Mouse (Mus musculus) retina, postnatal 1 day (tissue): Measurements from ENCODE around the gene Wdr25.

Source experiments
- DNase-seq: peaks from one replicate; pipeline ENCODE4 v3.0.0-alpha.2; 2012

Gene Wdr25

DNA sequence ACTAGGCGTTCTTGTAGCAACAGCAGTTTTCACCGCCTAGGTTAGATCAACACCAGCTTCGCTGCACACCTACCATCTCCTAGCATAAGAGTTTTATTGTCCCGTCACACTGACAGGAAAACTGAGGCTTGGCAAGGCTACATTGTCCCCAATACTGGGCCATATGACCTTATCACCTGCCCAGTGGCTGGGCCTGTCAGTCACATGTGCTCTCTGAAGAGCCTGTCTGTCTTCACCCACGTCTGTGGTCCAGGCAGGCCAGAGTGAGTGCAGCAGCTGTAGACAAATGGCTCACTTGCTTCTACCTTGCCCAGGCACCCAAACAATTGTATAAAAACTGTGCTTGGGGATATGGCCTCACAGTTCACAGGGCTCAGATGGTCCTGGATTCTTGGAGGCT, 45.4 kb downstream of the Wdr25 start:
- no peak for DNase-seq

DNA sequence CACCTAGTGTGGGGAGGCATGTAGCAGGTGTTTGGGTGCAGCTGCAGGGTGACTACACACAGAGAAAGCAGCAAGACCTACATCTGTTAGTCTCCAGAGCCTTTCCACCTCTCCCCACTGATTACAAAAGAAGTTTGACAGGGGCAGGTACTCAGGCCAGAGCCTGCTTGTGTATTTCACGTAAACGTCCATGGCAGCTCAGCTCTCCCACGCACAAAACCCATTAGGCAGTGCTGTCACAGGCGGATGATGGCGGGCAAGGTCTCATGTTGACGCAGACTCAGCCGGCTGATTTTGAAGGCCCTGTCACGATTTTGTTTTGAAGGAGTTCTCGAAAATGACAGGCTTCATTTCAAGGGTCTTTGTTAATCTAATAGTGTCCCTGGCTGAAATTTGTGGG, 45.9 kb downstream of the Wdr25 start:
- no peak for DNase-seq

- no peak for DNase-seq
These were observed 46.8 kb downstream of the Wdr25 start for GRCm38 (mm10) chr12:108940255-108940654.

DNA sequence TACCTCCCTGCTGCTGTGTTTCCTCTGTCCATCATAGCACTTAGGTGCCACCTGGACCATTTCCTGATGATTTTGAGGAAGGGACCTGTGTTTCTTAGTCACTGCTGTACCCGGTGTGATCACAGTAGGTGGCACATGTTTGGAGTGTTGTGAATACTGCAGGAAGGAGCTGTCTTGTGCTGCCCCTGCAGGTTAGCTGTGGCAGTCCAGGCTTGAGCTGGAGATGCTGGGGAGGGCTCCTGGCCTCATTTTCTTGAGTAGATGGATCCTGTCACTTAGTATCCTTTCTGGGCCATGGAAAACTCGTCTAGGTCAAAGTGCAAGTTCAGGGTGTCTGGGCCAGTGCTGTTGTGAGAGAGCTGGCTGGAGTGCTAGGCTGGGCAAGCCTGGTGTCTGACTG, 47.9 kb downstream of the Wdr25 start:
- DNase-seq = no peak

DNA sequence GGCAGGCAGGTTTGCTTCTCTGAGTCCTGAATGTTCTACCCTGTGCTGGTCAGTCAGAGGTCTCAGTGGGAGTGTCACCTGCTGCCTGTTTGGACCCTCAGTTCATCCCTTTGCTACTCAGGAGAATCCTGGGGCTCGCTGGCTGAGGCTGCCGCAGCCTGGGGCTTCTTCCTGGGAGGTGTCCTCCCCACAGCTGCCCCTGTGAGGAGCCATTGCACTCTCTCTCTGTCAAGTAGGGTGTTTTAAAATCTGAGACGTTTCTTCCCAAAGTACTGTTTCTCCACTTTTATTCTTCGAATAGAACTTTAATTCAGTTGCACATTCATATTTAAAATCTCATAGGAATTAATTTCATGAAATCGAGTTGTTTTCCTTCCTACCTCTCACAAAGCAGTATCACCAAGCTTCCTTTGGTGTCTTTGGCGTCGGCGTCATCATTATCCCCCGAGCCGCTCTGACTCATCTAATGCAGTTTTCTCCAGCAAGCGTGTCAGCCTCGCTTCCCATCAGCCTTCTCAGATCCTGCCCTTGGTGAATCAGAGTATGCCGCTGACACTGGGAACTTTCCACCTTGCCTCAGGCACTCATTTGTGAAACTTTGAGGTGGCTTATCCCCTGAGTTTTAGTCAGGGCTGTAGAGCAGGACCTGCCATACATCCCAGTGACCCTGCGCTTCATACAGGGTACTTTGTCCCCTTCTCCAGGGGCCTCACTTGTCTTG, 48.9 kb downstream of the Wdr25 start:
- DNase-seq = no peak

- DNase-seq = peak; percentile 44
These were observed 59.6 kb downstream of the Wdr25 start for GRCm38 (mm10) chr12:108953011-108953550.

DNA sequence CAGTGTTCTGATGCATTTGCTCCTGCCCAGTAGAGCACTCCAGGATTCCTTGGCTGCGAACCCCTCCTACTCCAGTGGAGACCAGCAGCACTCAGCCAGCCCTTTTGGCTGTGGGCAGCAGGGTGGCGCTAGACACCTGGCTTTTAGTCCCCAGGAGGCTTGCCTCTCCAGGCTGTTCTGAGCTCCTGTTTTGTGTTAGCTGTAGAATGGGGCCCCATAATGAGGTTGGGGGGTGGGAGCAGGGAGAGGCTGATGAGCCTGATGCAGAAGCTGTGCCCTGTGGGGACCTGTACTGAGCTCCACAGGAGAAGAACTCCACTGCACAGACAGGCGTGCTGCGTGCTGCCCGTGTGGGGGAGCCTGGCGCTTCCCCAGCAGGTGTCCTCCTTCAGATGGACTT, 60.4 kb downstream of the Wdr25 start:
- DNase-seq = peak; percentile 87

DNA sequence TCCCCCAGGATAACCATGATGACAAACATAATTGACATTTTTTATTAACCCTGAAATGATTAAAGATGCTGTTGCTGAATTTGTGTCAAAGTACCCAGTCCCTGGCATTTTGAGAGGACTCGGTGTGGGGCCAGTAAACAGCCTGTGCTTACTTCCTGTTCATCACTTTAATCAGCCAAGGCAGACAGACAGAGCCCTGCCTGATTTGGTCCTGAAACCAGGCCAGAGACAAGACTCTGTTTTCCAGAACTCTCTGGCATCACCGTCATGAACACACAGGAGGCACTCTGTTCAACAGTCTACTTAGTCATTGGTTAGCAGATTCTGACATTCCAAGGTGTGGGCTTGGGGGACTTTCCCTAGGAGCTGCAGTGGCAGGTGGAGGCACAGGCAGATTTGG, 61.0 kb downstream of the Wdr25 start:
- DNase-seq = peak; percentile 69

GRCm38 (mm10) chr12:108958483-108958882, 65.1 kb downstream of the Wdr25 start:
- DNase-seq = no peak

DNA sequence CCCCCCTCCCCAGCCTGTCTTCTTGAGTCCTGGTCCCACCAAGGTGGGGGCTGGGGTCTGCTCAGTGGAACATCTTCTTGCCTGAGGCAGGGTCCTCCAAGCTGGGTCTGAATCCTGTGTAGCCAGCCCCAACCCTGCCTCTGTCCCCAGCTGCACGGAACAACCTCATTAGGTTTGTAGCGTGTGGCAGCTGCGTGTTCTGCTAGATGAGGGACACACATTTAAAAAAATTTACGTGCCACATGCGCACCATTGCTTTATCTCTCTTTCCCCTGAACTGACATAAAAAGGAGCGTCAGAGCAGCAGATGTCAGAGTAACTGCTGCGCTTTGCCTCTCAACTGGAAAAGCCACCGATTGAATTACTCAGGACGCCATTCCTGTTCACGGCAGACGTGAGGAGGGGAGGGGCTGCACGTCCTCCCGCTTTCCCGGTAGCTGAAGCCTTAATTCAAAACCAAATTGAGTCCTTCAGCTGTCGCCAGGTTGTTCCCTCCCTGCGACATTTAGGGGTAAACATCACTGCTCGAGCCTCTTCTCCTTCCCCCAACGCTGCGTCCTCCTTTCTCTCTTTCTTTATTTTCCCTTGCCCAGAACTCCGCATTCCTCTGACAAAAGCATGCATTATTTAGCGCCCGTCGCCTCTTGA, 65.7 kb downstream of the Wdr25 start:
- peak; percentile 89 for DNase-seq

- DNase-seq = no peak
These were observed 66.3 kb downstream of the Wdr25 start for GRCm38 (mm10) chr12:108959639-108960219.

GRCm38 (mm10) chr12:108960225-108960624, 66.8 kb downstream of the Wdr25 start:
- DNase-seq = peak; percentile 77

GRCm38 (mm10) chr12:108967631-108968030, 74.2 kb downstream of the Wdr25 start:
- no peak for DNase-seq

GRCm38 (mm10) chr12:108968031-108968430, 74.6 kb downstream of the Wdr25 start:
- DNase-seq = no peak

- DNase-seq = no peak
These were observed 78.0 kb downstream of the Wdr25 start for GRCm38 (mm10) chr12:108971446-108971845.

- DNase-seq = no peak
These were observed 78.8 kb downstream of the Wdr25 start for GRCm38 (mm10) chr12:108972234-108972633.

- peak; percentile 51 for DNase-seq
These were observed 86.5 kb downstream of the Wdr25 start for GRCm38 (mm10) chr12:108979977-108980376.

GRCm38 (mm10) chr12:108981941-108982683, 88.7 kb downstream of the Wdr25 start:
- DNase-seq = peak; percentile 61

- peak; percentile 65 for DNase-seq
These were observed 89.2 kb downstream of the Wdr25 start for GRCm38 (mm10) chr12:108982684-108982960.

- no peak for DNase-seq
These were observed 90.1 kb downstream of the Wdr25 start for GRCm38 (mm10) chr12:108983496-108983895.

DNA sequence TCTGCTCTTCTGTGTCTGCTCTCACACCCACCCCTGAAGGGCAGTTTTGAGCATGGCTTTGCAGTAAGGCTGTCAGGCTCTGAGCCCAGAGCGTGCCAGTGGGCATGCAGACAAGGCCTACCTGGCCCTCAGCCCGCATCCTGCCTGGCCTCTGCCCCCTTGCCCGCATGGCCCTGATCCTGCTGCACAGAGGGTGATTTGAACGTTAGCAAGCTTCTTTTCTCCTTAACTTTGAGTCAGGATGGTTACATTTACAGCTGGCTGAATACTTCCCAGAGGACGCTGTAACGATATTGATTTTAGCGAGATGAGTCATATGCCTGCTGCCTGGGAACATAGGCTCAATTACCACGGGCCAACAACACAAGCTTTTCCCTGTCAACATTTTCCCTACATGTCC, 91.0 kb downstream of the Wdr25 start:
- no peak for DNase-seq

DNA sequence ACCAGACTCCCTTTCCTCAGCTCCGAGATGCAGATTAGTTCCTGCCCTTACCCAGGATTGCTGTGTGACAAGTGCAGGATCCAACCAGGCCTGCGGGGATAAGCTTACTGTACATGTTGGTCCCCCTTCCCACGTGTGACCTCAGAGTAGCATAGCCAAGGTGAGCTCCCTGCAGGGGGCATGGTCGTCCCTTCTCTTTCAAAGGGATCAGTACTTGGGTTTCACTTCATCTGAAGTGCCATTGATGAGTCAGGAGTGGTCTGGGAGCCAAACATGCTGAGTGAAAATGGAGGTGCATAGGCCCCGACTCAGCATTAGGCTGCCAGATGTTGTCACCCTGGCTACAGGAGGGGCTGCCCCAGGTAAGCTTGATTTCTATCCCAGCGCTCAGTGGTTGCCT, 91.6 kb downstream of the Wdr25 start:
- no peak for DNase-seq

DNA sequence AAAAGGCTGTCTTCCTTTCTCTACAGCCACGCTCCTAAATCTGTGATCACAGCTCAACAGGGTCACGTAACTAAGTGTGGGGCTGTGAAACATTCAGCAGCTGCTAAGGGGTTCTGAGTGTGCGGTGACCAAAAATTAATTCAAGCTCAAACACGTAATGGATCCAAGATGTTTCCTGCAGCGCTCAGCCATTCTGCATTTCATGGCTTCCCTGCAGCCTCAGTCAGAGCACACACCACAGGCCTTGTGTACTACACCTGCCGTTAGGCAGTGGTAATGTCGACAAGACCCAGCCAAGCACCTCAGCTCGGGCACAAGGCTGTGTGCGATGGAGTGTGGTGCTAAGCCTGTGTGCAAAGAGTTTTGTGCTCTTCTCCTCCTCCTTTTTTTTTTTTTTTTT, 94.0 kb downstream of the Wdr25 start:
- no peak for DNase-seq

- DNase-seq = no peak
These were observed 97.0 kb downstream of the Wdr25 start for GRCm38 (mm10) chr12:108990425-108990824.
